Mouse (Mus musculus) myocyte (in vitro differentiated cells): ENCODE data around the gene Itgb1bp1. TPM values are rescaled to one million over a fixed set of nuclear protein-coding genes. Genes with fewer than 3 reads are reported as not detected.

Experiments used
- H3K27me3 ChIP-seq: one replicate; pipeline ENCODE4 v1.6.1; 2011; ENCODE audit not compliant: control insufficient read depth, insufficient read depth, insufficient read length
- H3K36me3 ChIP-seq: one replicate; pipeline ENCODE4 v1.6.1; 2011; ENCODE audit not compliant: control insufficient read depth, insufficient read depth
- H3K4me2 ChIP-seq: one replicate; pipeline ENCODE4 v1.6.1; 2011; ENCODE audit warnings: low read depth, control low read depth
- H3K4me3 ChIP-seq: one replicate; pipeline ENCODE4 v1.5.1; 2011; ENCODE audit warnings: mild to moderate bottlenecking, control low read depth, moderate library complexity
- H3K79me2 ChIP-seq: one replicate; pipeline ENCODE4 v1.6.1; 2011; ENCODE audit not compliant: control insufficient read depth, insufficient read depth
- H3ac ChIP-seq: one replicate; pipeline ENCODE4 v1.6.1; 2011; ENCODE audit not compliant: control insufficient read depth, insufficient read length
- CEBPB ChIP-seq: IDR thresholded peaks from 2 replicates; pipeline ENCODE4 v1.6.1; 2011; ENCODE audit warnings: mild to moderate bottlenecking, moderate library complexity; ENCODE audit not compliant: poor library complexity, insufficient read depth, severe bottlenecking
- E2F4 ChIP-seq: IDR thresholded peaks from one replicate; pipeline ENCODE4 v1.6.1; 2011; ENCODE audit warnings: mild to moderate bottlenecking, control low read depth, moderate library complexity; ENCODE audit not compliant: insufficient read depth
- MAX ChIP-seq: IDR thresholded peaks from one replicate; pipeline ENCODE4 v1.6.1; 2011; ENCODE audit warnings: low read depth, mild to moderate bottlenecking, control low read depth
- MYOD1 ChIP-seq, 3 experiments: IDR thresholded peaks; one replicate each; pipeline ENCODE4 v1.6.1; 2011; ENCODE audit warnings: control low read depth in 2 of 3, low read depth in 2 of 3, mild to moderate bottlenecking in 2 of 3, moderate library complexity in 1 of 3; ENCODE audit not compliant: insufficient read length in 2 of 3, control insufficient read depth in 1 of 3
- MYOG ChIP-seq, 3 experiments: IDR thresholded peaks; one replicate each; pipeline ENCODE4 v1.6.1; 2011; ENCODE audit warnings: control low read depth in 2 of 3, low read depth in 2 of 3, mild to moderate bottlenecking in 2 of 3; ENCODE audit not compliant: insufficient read length in 2 of 3, control insufficient read depth in 1 of 3, insufficient read depth in 1 of 3
- POLR2A ChIP-seq: IDR thresholded peaks from one replicate; pipeline ENCODE4 v1.6.1; 2011; ENCODE audit warnings: low read depth, mild to moderate bottlenecking, control low read depth, moderate library complexity; ENCODE audit not compliant: insufficient read length
- POLR2AphosphoS2 ChIP-seq: IDR thresholded peaks from one replicate; pipeline ENCODE4 v1.6.1; 2011; ENCODE audit warnings: low read depth, control low read depth; ENCODE audit not compliant: insufficient read length
- REST ChIP-seq: IDR thresholded peaks from one replicate; pipeline ENCODE4 v1.6.1; 2011; ENCODE audit warnings: mild to moderate bottlenecking, control low read depth, moderate library complexity; ENCODE audit not compliant: insufficient read depth, insufficient read length
- SRF ChIP-seq: IDR thresholded peaks from one replicate; pipeline ENCODE4 v1.6.1; 2011; ENCODE audit warnings: low read depth; ENCODE audit not compliant: control insufficient read depth, insufficient read length
- TCF12 ChIP-seq: IDR thresholded peaks from one replicate; pipeline ENCODE4 v1.6.1; 2011; ENCODE audit warnings: mild to moderate bottlenecking, control low read depth; ENCODE audit not compliant: poor library complexity, insufficient read depth, severe bottlenecking
- TCF3 ChIP-seq: IDR thresholded peaks from one replicate; pipeline ENCODE4 v1.6.1; 2011; ENCODE audit warnings: low read depth, control low read depth; ENCODE audit not compliant: insufficient read length
- USF1 ChIP-seq: IDR thresholded peaks from one replicate; pipeline ENCODE4 v1.6.1; 2011; ENCODE audit warnings: low read depth, mild to moderate bottlenecking, control low read depth, moderate library complexity
- polyA plus RNA-seq: library from polyadenylated mRNA; unstranded; fragments of >200 nt; fragmentation: generic; extraction: Trizol; gene quantifications from one replicate; pipeline ENCODE4 v1.2.1, GENCODE M21; 2012; ENCODE audit warnings: missing spikeins

Itgb1bp1 gene
- polyA plus RNA-seq, 1 experiment, result 45.4 TPM

DNA sequence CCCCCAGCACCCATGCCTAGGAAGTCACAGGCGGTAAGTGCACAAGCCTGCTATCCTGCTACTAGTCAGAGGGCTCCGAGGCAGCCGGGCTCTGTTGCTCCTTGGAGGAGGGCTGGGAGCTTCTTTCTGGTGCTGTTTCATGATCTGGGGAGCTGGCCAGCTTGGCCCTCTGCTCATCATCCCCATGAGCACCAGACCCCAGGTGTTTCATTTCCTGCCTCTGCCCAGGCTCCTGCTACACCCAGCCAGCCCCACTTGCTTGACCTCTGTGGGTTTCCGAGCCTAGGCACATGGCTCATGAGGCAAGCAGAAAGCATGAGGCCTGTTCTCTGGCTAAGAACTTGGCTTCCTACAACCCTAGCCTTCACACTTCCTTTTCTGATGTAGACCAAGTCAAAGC, 20.6 kb downstream of the Itgb1bp1 start:
- Histone ChIP-seq H3K4me3 (no peak overlapping the region), H3K36me3 (peaks cover 4% of the 10 kb centered on the region), H3K4me2 (no peak overlapping the region), H3K27me3 (no peaks in the 10 kb centered on the region), H3ac (no peak overlapping the region), H3K79me2 (no peaks in the 10 kb centered on the region)
- no peak for TF ChIP-seq POLR2A
- no peak for TF ChIP-seq POLR2AphosphoS2
- no peak for TF ChIP-seq USF1
- TF ChIP-seq TCF12, result no peak
- TF ChIP-seq SRF, result no peak
- no peak for TF ChIP-seq MYOD1 (IDR thresholded peaks at IDR 0.05; ENCODE audit: control insufficient read depth in 1 of 3, insufficient read length in 2 of 3, low read depth in 2 of 3)
- TF ChIP-seq REST, result no peak
- TF ChIP-seq CEBPB, result no peak
- no peak for TF ChIP-seq E2F4
- TF ChIP-seq TCF3, result no peak
- no peak for TF ChIP-seq MAX
- no peak for TF ChIP-seq MYOG (IDR thresholded peaks at IDR 0.05; ENCODE audit: control insufficient read depth in 1 of 3, insufficient read depth in 1 of 3, insufficient read length in 2 of 3, low read depth in 2 of 3)

DNA sequence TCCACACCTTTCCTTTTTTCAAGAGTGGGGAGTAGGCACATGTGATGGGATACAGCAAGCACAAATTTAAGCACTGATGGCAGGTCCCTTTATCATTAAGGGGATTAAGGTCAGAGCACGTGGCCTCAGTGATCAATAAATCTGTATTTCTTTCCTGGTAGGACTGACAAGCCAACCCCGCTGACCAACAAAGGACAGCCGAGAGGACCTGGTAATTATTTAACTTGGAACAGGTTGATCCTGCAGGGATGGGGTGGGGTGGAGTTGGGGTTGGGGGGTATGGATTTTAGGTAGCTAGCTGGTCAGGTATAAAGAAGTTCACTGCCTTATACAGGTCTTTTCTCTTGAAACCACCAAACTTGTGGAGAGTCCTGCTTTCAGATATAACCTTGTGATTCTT, 21.1 kb downstream of the Itgb1bp1 start:
- no peaks in the 10 kb centered on the region for H3K36me3 ChIP-seq
- TF ChIP-seq USF1 (no peak), CEBPB (no peak), REST (no peak), POLR2A (no peak), MYOD1 (IDR thresholded peaks at IDR 0.05; ENCODE audit: control insufficient read depth in 1 of 3, insufficient read length in 2 of 3, low read depth in 2 of 3) (no peak), MAX (no peak), TCF12 (no peak), SRF (no peak)
- no peaks in the 10 kb centered on the region for H3K79me2 ChIP-seq
- H3ac ChIP-seq, result no peak overlapping the region
- no peak overlapping the region for H3K4me2 ChIP-seq
- no peaks in the 10 kb centered on the region for H3K27me3 ChIP-seq
- no peak overlapping the region for H3K4me3 ChIP-seq

DNA sequence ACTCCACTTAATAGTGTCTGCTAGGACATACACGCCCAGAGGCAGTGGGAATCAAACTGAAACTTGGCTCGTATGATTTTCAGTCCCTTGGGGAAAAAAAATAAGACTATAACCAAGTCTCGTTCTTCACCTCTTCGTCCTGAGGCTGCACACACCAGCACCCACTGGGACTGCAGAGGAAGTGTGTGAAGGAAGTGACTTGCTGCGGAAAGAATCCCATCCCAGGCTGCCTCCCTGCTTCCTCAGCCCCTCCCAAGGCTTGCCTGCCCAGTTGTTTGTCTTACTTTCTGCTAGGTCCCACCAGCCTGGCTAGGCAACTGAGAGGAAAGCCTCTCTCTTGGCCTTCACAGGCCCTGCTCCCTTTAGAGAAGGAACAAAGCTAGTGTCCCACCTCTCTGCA, 21.8 kb downstream of the Itgb1bp1 start:
- Histone ChIP-seq H3K4me3 (no peak overlapping the region), H3K4me2 (no peak overlapping the region), H3K27me3 (no peaks in the 10 kb centered on the region), H3K36me3 (no peaks in the 10 kb centered on the region), H3ac (no peak overlapping the region), H3K79me2 (no peaks in the 10 kb centered on the region)
- TF ChIP-seq SRF (no peak), TCF3 (no peak), CEBPB (no peak), TCF12 (no peak), USF1 (no peak), MYOD1 (IDR thresholded peaks at IDR 0.05; ENCODE audit: control insufficient read depth in 1 of 3, insufficient read length in 2 of 3, low read depth in 2 of 3) (no peak), POLR2A (no peak), REST (no peak), MAX (no peak), E2F4 (no peak), MYOG (IDR thresholded peaks at IDR 0.05; ENCODE audit: control insufficient read depth in 1 of 3, insufficient read depth in 1 of 3, insufficient read length in 2 of 3, low read depth in 2 of 3) (no peak), POLR2AphosphoS2 (no peak)

DNA sequence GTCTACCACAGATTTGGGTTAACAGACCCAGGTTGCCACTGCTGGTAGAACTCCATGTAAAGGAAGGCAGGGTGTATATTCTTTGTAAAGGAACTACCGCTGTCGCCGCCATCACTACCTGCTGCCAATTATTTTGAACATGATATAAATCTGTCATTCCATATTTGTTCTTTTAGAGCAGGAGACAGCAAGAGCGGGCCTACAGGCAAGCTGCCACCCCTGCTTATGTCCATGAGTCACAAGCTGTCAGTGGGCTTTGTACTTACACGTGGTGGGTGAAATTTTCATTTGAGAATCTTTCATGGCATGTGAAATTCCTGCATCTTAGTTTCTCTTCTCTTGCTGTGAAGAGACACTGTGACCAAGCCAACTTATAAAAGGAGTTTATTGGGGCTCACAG, 22.8 kb downstream of the Itgb1bp1 start:
- H3K27me3 ChIP-seq, result no peaks in the 10 kb centered on the region
- H3K4me3 ChIP-seq, result no peak overlapping the region
- no peak overlapping the region for H3ac ChIP-seq
- no peaks in the 10 kb centered on the region for H3K79me2 ChIP-seq
- H3K4me2 ChIP-seq, result no peak overlapping the region
- TF ChIP-seq CEBPB (no peak), TCF3 (no peak)
- H3K36me3 ChIP-seq, result no peaks in the 10 kb centered on the region

DNA sequence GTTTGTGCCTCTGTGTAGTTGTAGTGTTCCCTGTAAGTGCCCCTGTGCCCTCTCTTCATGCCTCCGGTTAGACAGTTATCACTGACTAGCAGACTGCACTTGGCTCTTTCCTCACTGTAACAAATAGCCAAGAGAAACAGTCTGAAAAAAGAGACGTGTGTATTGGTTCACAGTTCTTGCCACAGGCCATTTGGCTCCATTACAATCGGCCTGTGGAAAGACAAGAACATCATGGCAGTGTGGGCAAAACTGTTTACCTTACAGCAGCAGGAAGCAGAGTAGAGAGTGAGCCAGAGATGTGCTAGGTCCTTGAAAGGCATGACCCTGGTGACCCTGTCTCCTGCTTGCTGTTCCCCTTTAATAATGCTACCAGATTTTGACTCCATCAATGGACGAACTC, 24.6 kb downstream of the Itgb1bp1 start:
- Histone ChIP-seq H3K4me2 (no peak overlapping the region), H3K4me3 (no peak overlapping the region), H3K36me3 (no peaks in the 10 kb centered on the region), H3K27me3 (no peaks in the 10 kb centered on the region), H3ac (no peak overlapping the region), H3K79me2 (no peaks in the 10 kb centered on the region)
- TF ChIP-seq MYOD1 (IDR thresholded peaks at IDR 0.05; ENCODE audit: control insufficient read depth in 1 of 3, insufficient read length in 2 of 3, low read depth in 2 of 3) (no peak), MAX (no peak), POLR2AphosphoS2 (no peak), REST (no peak), POLR2A (no peak), CEBPB (no peak), USF1 (no peak), TCF12 (no peak), SRF (no peak), TCF3 (no peak), E2F4 (no peak)
